Mouse (Mus musculus): ENCODE measurements around the gene Gm15107. TPM values are rescaled to one million over a fixed set of nuclear protein-coding genes. Genes with fewer than 3 reads are reported as not detected.
"Not testable (repeated sequence)": the region's sequence is repeated elsewhere in the genome, so short reads cannot be mapped to it uniquely, and the experiment has no call there.

The Gm15107 gene
- polyA plus RNA-seq (2014; fragmentation: Nextera tagmentation; extraction: Ambion mirVana) = not detected in 2 replicates

GRCm38 (mm10) chrX:148180424-148180823 is at the start of gene Gm15107:
TSS of gene Gm15107 (plus strand) at chrX:148180724.
- not testable (repeated sequence) for H3K9me3 ChIP-seq (ENCODE audit: control insufficient read depth, low read length); H3K4me3 ChIP-seq (ENCODE audit: low read depth, low read length); H3K4me2 ChIP-seq; H3K27me3 ChIP-seq (ENCODE audit: control insufficient read depth, insufficient read depth, low read length); DNase-seq (ENCODE audit: low spot score, missing footprints); H3K9ac ChIP-seq (ENCODE audit: low read length); H3K36me3 ChIP-seq (ENCODE audit: control insufficient read depth, insufficient read depth, low read length); H3K27ac ChIP-seq (ENCODE audit: low read depth, low read length); H3K4me1 ChIP-seq (ENCODE audit: control insufficient read depth, insufficient read depth, low read length); ATAC-seq (ENCODE audit: low FRiP score)
- WGBS = no CpG with 5 or more reads among the region's 6 CpGs

Other genes with a start within 250 kb of the Gm15107 start
- gene Gm15080, start 187.7 kb upstream of the Gm15107 start, polyA plus RNA-seq (2014; fragmentation: Nextera tagmentation; extraction: Ambion mirVana) = not detected in 2 replicates

All from midbrain, embryonic 11.5 days (tissue).